Mouse (Mus musculus) urinary bladder, postnatal 36 days (tissue): Measurements from ENCODE around the gene Pald1.

ENCODE experiments used
- DNase-seq, 2 experiments: peaks; one replicate each; pipeline ENCODE4 v3.0.0; 2022; ENCODE audit warnings: low spot score in 2 of 2, mixed read lengths in 1 of 2

The Pald1 gene

GRCm38 (mm10) chr10:61383021-61383714 lies at the start of gene Pald1:
Gene Pald1 (minus strand): TSS chr10:61383530.
- DNase-seq, result peak; percentile 60 to 75

GRCm38 (mm10) chr10:61431375-61431774 lies 48.0 kb upstream of the Pald1 start:
- DNase-seq, result no peak

- DNase-seq, result no peak
Observed at GRCm38 (mm10) chr10:61429043-61429442, 45.7 kb upstream of the Pald1 start.

- DNase-seq, result no peak
Observed at GRCm38 (mm10) chr10:61428416-61428815, 45.1 kb upstream of the Pald1 start.

- no peak for DNase-seq
Observed at GRCm38 (mm10) chr10:61427951-61428350, 44.6 kb upstream of the Pald1 start.

- peak in 1 of 2 experiments; percentile 56 for DNase-seq
Observed at GRCm38 (mm10) chr10:61426251-61426757, 43.0 kb upstream of the Pald1 start.

GRCm38 (mm10) chr10:61425047-61425446 lies 41.7 kb upstream of the Pald1 start:
- DNase-seq, result no peak

- no peak for DNase-seq
Observed at GRCm38 (mm10) chr10:61424500-61424899, 41.2 kb upstream of the Pald1 start.

- DNase-seq, result no peak
Observed at GRCm38 (mm10) chr10:61423289-61423688, 40.0 kb upstream of the Pald1 start.

- DNase-seq, result no peak
Observed at GRCm38 (mm10) chr10:61422861-61423260, 39.5 kb upstream of the Pald1 start.

GRCm38 (mm10) chr10:61420011-61420410 lies 36.7 kb upstream of the Pald1 start:
- no peak for DNase-seq

GRCm38 (mm10) chr10:61419146-61419545 lies 35.8 kb upstream of the Pald1 start:
- DNase-seq, result no peak

- DNase-seq, result no peak
Observed at GRCm38 (mm10) chr10:61418131-61418900, 35.0 kb upstream of the Pald1 start.

- no peak for DNase-seq
Observed at GRCm38 (mm10) chr10:61417672-61418071, 34.3 kb upstream of the Pald1 start, which contains the start of gene Nodal. Gene Nodal (plus strand): TSS chr10:61417972.

GRCm38 (mm10) chr10:61417046-61417445 lies 33.7 kb upstream of the Pald1 start:
- no peak for DNase-seq

- no peak for DNase-seq
Observed at GRCm38 (mm10) chr10:61416561-61416960, 33.2 kb upstream of the Pald1 start.

- no peak for DNase-seq
Observed at GRCm38 (mm10) chr10:61415890-61416289, 32.6 kb upstream of the Pald1 start.

- DNase-seq, result no peak
Observed at GRCm38 (mm10) chr10:61415240-61415639, 31.9 kb upstream of the Pald1 start.

- DNase-seq, result no peak
Observed at GRCm38 (mm10) chr10:61412910-61413625, 29.7 kb upstream of the Pald1 start.

GRCm38 (mm10) chr10:61410193-61410592 lies 26.9 kb upstream of the Pald1 start:
- DNase-seq, result no peak

- no peak for DNase-seq
Observed at GRCm38 (mm10) chr10:61409776-61410175, 26.4 kb upstream of the Pald1 start.

GRCm38 (mm10) chr10:61405958-61406357 lies 22.6 kb upstream of the Pald1 start:
- DNase-seq, result no peak
